Comparison of ENCODE assay signal across 23 mouse cellular contexts in genomic region chr1:74308001-74308964, GRCm38 (mm10). TPM values are rescaled to one million over a fixed set of nuclear protein-coding genes. Genes with fewer than 3 reads are reported as not detected.
DNase-seq lines count a peak whose midpoint lies in the region; ATAC-seq lines count a peak whose summit lies in the region.
"Had no signal": no experiment of that assay in that cellular context is flagged by ENCODE, and none has a peak within 500 bp of the region (broad histone marks: within the 10 kb centered on the region; RNA-seq: fewer than 3 reads in every experiment).

No protein-coding gene starts in this region.

- no peak overlapping the region for H3K4me3 ChIP-seq in heart, embryonic 15.5 days
- no peak overlapping the region for H3K4me3 ChIP-seq in heart, embryonic 10.5 days
- no peak overlapping the region for H3K4me3 ChIP-seq in stomach, embryonic 16.5 days (replicated peaks; ENCODE audit: low read length)
- H3K4me3 ChIP-seq in kidney, embryonic 15.5 days (replicated peaks): no peak overlapping the region
- H3K4me3 ChIP-seq in hindbrain, embryonic 10.5 days: no peak overlapping the region
- H3K4me3 ChIP-seq: forebrain, embryonic 13.5 days; heart, embryonic 12.5 days; hindbrain, embryonic 12.5 days had no signal

- H3K36me3 ChIP-seq in heart, embryonic 15.5 days: no peaks in the 10 kb centered on the region
- no peaks in the 10 kb centered on the region for H3K36me3 ChIP-seq in heart, embryonic 10.5 days
- no peaks in the 10 kb centered on the region for H3K36me3 ChIP-seq in stomach, embryonic 16.5 days (ENCODE audit: control insufficient read depth, insufficient read depth, low read length)
- no peaks in the 10 kb centered on the region for H3K36me3 ChIP-seq in kidney, embryonic 15.5 days
- no peaks in the 10 kb centered on the region for H3K36me3 ChIP-seq in hindbrain, embryonic 10.5 days
- H3K36me3 ChIP-seq: heart, embryonic 12.5 days; hindbrain, embryonic 12.5 days had no signal

- no peak for ATAC-seq in heart, embryonic 15.5 days (replicated peaks; ENCODE audit: insufficient number of reproducible peaks, insufficient read depth, low FRiP score, low read depth)
- ATAC-seq in stomach, embryonic 16.5 days (ENCODE audit: insufficient read depth, low FRiP score): no peak
- ATAC-seq in kidney, embryonic 15.5 days (replicated peaks; ENCODE audit: low FRiP score): no peak
- ATAC-seq: forebrain, embryonic 13.5 days had no signal

- H3K27me3 ChIP-seq in heart, embryonic 15.5 days: no peaks in the 10 kb centered on the region
- H3K27me3 ChIP-seq in heart, embryonic 10.5 days (ENCODE audit: insufficient read depth, poor library complexity, severe bottlenecking): no peaks in the 10 kb centered on the region
- no peaks in the 10 kb centered on the region for H3K27me3 ChIP-seq in stomach, embryonic 16.5 days (ENCODE audit: control insufficient read depth, insufficient read depth, low read length)
- no peaks in the 10 kb centered on the region for H3K27me3 ChIP-seq in kidney, embryonic 15.5 days
- H3K27me3 ChIP-seq in hindbrain, embryonic 10.5 days (ENCODE audit: insufficient read depth, poor library complexity, severe bottlenecking): peaks cover 10% of the 10 kb centered on the region; the same call in 1 of the 2 replicates
- H3K27me3 ChIP-seq: CH12.LX; heart, embryonic 12.5 days had no signal

- H3K4me2 ChIP-seq in heart, embryonic 15.5 days: no peak overlapping the region
- no peak overlapping the region for H3K4me2 ChIP-seq in stomach, embryonic 16.5 days (ENCODE audit: low read depth, low read length)
- no peak overlapping the region for H3K4me2 ChIP-seq in kidney, embryonic 15.5 days
- H3K4me2 ChIP-seq: forebrain, embryonic 13.5 days; heart, embryonic 12.5 days; hindbrain, embryonic 12.5 days; midbrain, embryonic 11.5 days had no signal

- H3K9me3 ChIP-seq in heart, embryonic 15.5 days (replicated peaks): no peaks in the 10 kb centered on the region
- no peaks in the 10 kb centered on the region for H3K9me3 ChIP-seq in heart, embryonic 10.5 days
- no peaks in the 10 kb centered on the region for H3K9me3 ChIP-seq in stomach, embryonic 16.5 days (replicated peaks; ENCODE audit: control insufficient read depth, low read length)
- H3K9me3 ChIP-seq in kidney, embryonic 15.5 days (replicated peaks): no peaks in the 10 kb centered on the region
- H3K9me3 ChIP-seq in hindbrain, embryonic 10.5 days: no peaks in the 10 kb centered on the region
- H3K9me3 ChIP-seq: forebrain, embryonic 13.5 days; heart, embryonic 12.5 days; hindbrain, embryonic 12.5 days had no signal

- H3K4me1 ChIP-seq in heart, embryonic 15.5 days (replicated peaks): peaks cover 32% of the 10 kb centered on the region
- peaks cover 53% of the 10 kb centered on the region for H3K4me1 ChIP-seq in heart, embryonic 10.5 days
- peaks cover 24% of the 10 kb centered on the region for H3K4me1 ChIP-seq in stomach, embryonic 16.5 days (ENCODE audit: control insufficient read depth, insufficient read depth, low read length)
- H3K4me1 ChIP-seq in kidney, embryonic 15.5 days: peaks cover 17% of the 10 kb centered on the region
- peaks cover 16% of the 10 kb centered on the region for H3K4me1 ChIP-seq in hindbrain, embryonic 10.5 days (replicated peaks)

- peak overlapping the region; percentile 6; the same call in 1 of the 2 replicates for H3K27ac ChIP-seq in heart, embryonic 15.5 days
- no peak overlapping the region for H3K27ac ChIP-seq in heart, embryonic 10.5 days
- peak overlapping the region; percentile 11; the same call in 1 of the 2 replicates for H3K27ac ChIP-seq in stomach, embryonic 16.5 days (ENCODE audit: low read length)
- H3K27ac ChIP-seq in kidney, embryonic 15.5 days: no peak overlapping the region
- H3K27ac ChIP-seq in hindbrain, embryonic 10.5 days: no peak overlapping the region
- H3K27ac ChIP-seq: forebrain, embryonic 13.5 days; hindbrain, embryonic 12.5 days; kidney, postnatal 0 days had no signal

- H3K9ac ChIP-seq in heart, embryonic 15.5 days: no peak overlapping the region
- H3K9ac ChIP-seq in stomach, embryonic 16.5 days (ENCODE audit: low read length): 0 out of 2 replicates have a peak overlapping the region, but pooled peaks have one; percentile 15
- no peak overlapping the region for H3K9ac ChIP-seq in kidney, embryonic 15.5 days
- H3K9ac ChIP-seq: forebrain, embryonic 13.5 days; heart, embryonic 12.5 days; hindbrain, embryonic 12.5 days had no signal

- no peak for DNase-seq in heart, embryonic 10.5 days (ENCODE audit: low spot score)
- DNase-seq in A20 (ENCODE audit: low read depth, low spot score) (peak; percentile 54), R1 (ENCODE audit: low read depth, low spot score) (peak; percentile 60)
- no peak for DNase-seq in hindbrain, embryonic 10.5 days (ENCODE audit: low spot score)
- DNase-seq: adrenal gland, adult 8-10 months; cerebellum, adult 2 months; cerebellum, postnatal 36 days; heart, postnatal 14 days; kidney, adult 18-20 months; layer of hippocampus, adult 9-11 months; lung, adult 2 months; lung, postnatal 14 days; spleen, adult 18-20 months; thymus, postnatal 4 days had no signal

- WGBS in heart, embryonic 15.5 days: 75% methylated on average over 10 of the region's 10 CpGs
- WGBS in heart, embryonic 10.5 days: 71% methylated on average over 10 of the region's 10 CpGs
- 69% methylated on average over 10 of the region's 10 CpGs for WGBS in stomach, embryonic 16.5 days
- 67% methylated on average over 10 of the region's 10 CpGs for WGBS in kidney, embryonic 15.5 days
- 76% methylated on average over 10 of the region's 10 CpGs for WGBS in hindbrain, embryonic 10.5 days

RNA-seq across cellular contexts. Expression of gene Tmbim1, which starts 2.9 kb away (rescaled TPM):
- polyA plus RNA-seq in heart, embryonic 15.5 days (2015; fragmentation: Nextera tagmentation; extraction: Ambion mirVana): 44.9 and 48.1 TPM in 2 replicates
- polyA plus RNA-seq in heart, embryonic 10.5 days (2016; fragmentation: Nextera tagmentation; extraction: Ambion mirVana): 25.5 and 33.1 TPM in 2 replicates
- polyA plus RNA-seq in stomach, embryonic 16.5 days (2015; fragmentation: Nextera tagmentation; extraction: Ambion mirVana): 105 and 150 TPM in 2 replicates
- polyA plus RNA-seq in kidney, embryonic 15.5 days (2015; fragmentation: Nextera tagmentation; extraction: Ambion mirVana): 25.6 and 31.2 TPM in 2 replicates
- polyA plus RNA-seq in hindbrain, embryonic 10.5 days (2016; fragmentation: Nextera tagmentation; extraction: Ambion mirVana): 11.6 and 12.6 TPM in 2 replicates

RNA-seq across cellular contexts. Expression of gene Pnkd, which starts 23.6 kb away (rescaled TPM):
- polyA plus RNA-seq in heart, embryonic 15.5 days (2015; fragmentation: Nextera tagmentation; extraction: Ambion mirVana): 276 and 288 TPM in 2 replicates
- 170 and 253 TPM in 2 replicates for polyA plus RNA-seq in heart, embryonic 10.5 days (2016; fragmentation: Nextera tagmentation; extraction: Ambion mirVana)
- 108 and 119 TPM in 2 replicates for polyA plus RNA-seq in stomach, embryonic 16.5 days (2015; fragmentation: Nextera tagmentation; extraction: Ambion mirVana)
- polyA plus RNA-seq in kidney, embryonic 15.5 days (2015; fragmentation: Nextera tagmentation; extraction: Ambion mirVana): 138 and 139 TPM in 2 replicates
- 111 and 120 TPM in 2 replicates for polyA plus RNA-seq in hindbrain, embryonic 10.5 days (2016; fragmentation: Nextera tagmentation; extraction: Ambion mirVana)

RNA-seq across cellular contexts. Expression of gene Aamp, which starts 23.7 kb away (rescaled TPM):
- polyA plus RNA-seq in heart, embryonic 15.5 days (2015; fragmentation: Nextera tagmentation; extraction: Ambion mirVana): 168 and 209 TPM in 2 replicates
- 224 and 261 TPM in 2 replicates for polyA plus RNA-seq in heart, embryonic 10.5 days (2016; fragmentation: Nextera tagmentation; extraction: Ambion mirVana)
- 227 and 252 TPM in 2 replicates for polyA plus RNA-seq in stomach, embryonic 16.5 days (2015; fragmentation: Nextera tagmentation; extraction: Ambion mirVana)
- polyA plus RNA-seq in kidney, embryonic 15.5 days (2015; fragmentation: Nextera tagmentation; extraction: Ambion mirVana): 267 and 283 TPM in 2 replicates
- 238 and 248 TPM in 2 replicates for polyA plus RNA-seq in hindbrain, embryonic 10.5 days (2016; fragmentation: Nextera tagmentation; extraction: Ambion mirVana)

RNA-seq across cellular contexts. Expression of gene Gpbar1, which starts 29.9 kb away (rescaled TPM):
- polyA plus RNA-seq in heart, embryonic 15.5 days (2015; fragmentation: Nextera tagmentation; extraction: Ambion mirVana): 0.13 and 0.34 TPM in 2 replicates
- polyA plus RNA-seq in heart, embryonic 10.5 days (2016; fragmentation: Nextera tagmentation; extraction: Ambion mirVana): 0.70 and 1.7 TPM in 2 replicates
- polyA plus RNA-seq in stomach, embryonic 16.5 days (2015; fragmentation: Nextera tagmentation; extraction: Ambion mirVana): 1.0 and 1.2 TPM in 2 replicates
- polyA plus RNA-seq in kidney, embryonic 15.5 days (2015; fragmentation: Nextera tagmentation; extraction: Ambion mirVana): 1.7 and 2.1 TPM in 2 replicates
- 0.15 and 0.24 TPM in 2 replicates for polyA plus RNA-seq in hindbrain, embryonic 10.5 days (2016; fragmentation: Nextera tagmentation; extraction: Ambion mirVana)
- polyA plus RNA-seq: cerebellum, adult 2 months; forebrain, embryonic 13.5 days; midbrain, embryonic 11.5 days had no signal

RNA-seq across cellular contexts. Expression of gene Catip, which starts 53.6 kb away (rescaled TPM):
- 0.38 and 0.39 TPM in 2 replicates for polyA plus RNA-seq in heart, embryonic 15.5 days (2015; fragmentation: Nextera tagmentation; extraction: Ambion mirVana)
- 0.20 and 0.28 TPM in 2 replicates for polyA plus RNA-seq in heart, embryonic 10.5 days (2016; fragmentation: Nextera tagmentation; extraction: Ambion mirVana)
- 0.66 and 0.77 TPM in 2 replicates for polyA plus RNA-seq in stomach, embryonic 16.5 days (2015; fragmentation: Nextera tagmentation; extraction: Ambion mirVana)
- 0.67 and 0.82 TPM in 2 replicates for polyA plus RNA-seq in kidney, embryonic 15.5 days (2015; fragmentation: Nextera tagmentation; extraction: Ambion mirVana)
- 0.37 and 1.4 TPM in 2 replicates for polyA plus RNA-seq in hindbrain, embryonic 10.5 days (2016; fragmentation: Nextera tagmentation; extraction: Ambion mirVana)

Comparison
In these comparisons a context has a peak if more than half of its experiments do, and no peak if none do; other contexts are left out.
1. H3K27ac ChIP-seq: peak in heart, embryonic 15.5 days (single experiment) and stomach, embryonic 16.5 days (single experiment); none in heart, embryonic 10.5 days (single experiment), kidney, embryonic 15.5 days (single experiment) and hindbrain, embryonic 10.5 days (single experiment).
2. DNase-seq: peak in A20 (single experiment) and R1 (single experiment); none in heart, embryonic 10.5 days (single experiment) and hindbrain, embryonic 10.5 days (single experiment).